ENCODE assay signal across 8 mouse cellular contexts in genomic region chr7:49558240-49558640, GRCm38 (mm10).
DNase-seq lines count a peak whose midpoint lies in the region; ATAC-seq lines count a peak whose summit lies in the region.

No protein-coding gene starts in this region.

- H3K4me3 ChIP-seq in heart, embryonic 15.5 days = peak overlapping the region; percentile 22
- no peak overlapping the region for H3K4me3 ChIP-seq in midbrain, embryonic 14.5 days (replicated peaks; ENCODE audit: low read depth, low read length)

- ATAC-seq in heart, embryonic 15.5 days (replicated peaks; ENCODE audit: insufficient number of reproducible peaks, insufficient read depth, low FRiP score, low read depth) = peak; percentile 73
- no peak for ATAC-seq in activated CD4-positive, CD25-positive, alpha-beta regulatory T cell, adult 4 months
- no peak for ATAC-seq in midbrain, embryonic 14.5 days (ENCODE audit: low FRiP score, low TSS enrichment)

- H3K4me1 ChIP-seq in heart, embryonic 15.5 days (replicated peaks) = peaks cover 66% of the 10 kb centered on the region
- H3K4me1 ChIP-seq in midbrain, embryonic 14.5 days (ENCODE audit: control insufficient read depth, insufficient read depth, low read length) = no peaks in the 10 kb centered on the region

- peak overlapping the region; percentile 41 for H3K4me2 ChIP-seq in heart, embryonic 15.5 days
- no peak overlapping the region for H3K4me2 ChIP-seq in midbrain, embryonic 14.5 days (ENCODE audit: low read length)

- H3K9ac ChIP-seq in heart, embryonic 15.5 days = no peak overlapping the region
- no peak overlapping the region for H3K9ac ChIP-seq in midbrain, embryonic 14.5 days (replicated peaks; ENCODE audit: low read length)

- 31% methylated on average over 12 of the region's 12 CpGs for WGBS in heart, embryonic 15.5 days
- 86% methylated on average over 12 of the region's 12 CpGs for WGBS in midbrain, embryonic 14.5 days

- no peaks in the 10 kb centered on the region; the same call in 1 of the 2 replicates for H3K36me3 ChIP-seq in heart, embryonic 15.5 days
- H3K36me3 ChIP-seq in midbrain, embryonic 14.5 days (ENCODE audit: control insufficient read depth, insufficient read depth, low read length) = 0 out of 2 replicates have a peak, but pooled peaks cover under 1% of the 10 kb centered on the region

- DNase-seq in gastrocnemius, adult 18-20 months (ENCODE audit: low spot score) = peak; percentile 56
- no peak for DNase-seq in gastrocnemius, postnatal 25 days
- peak; percentile 48 for DNase-seq in Muller cell, postnatal 12 days (ENCODE audit: inconsistent ontology term)
- DNase-seq in cerebellum, postnatal 10 days = peak; percentile 62 to 70
- no peak for DNase-seq in ovary, postnatal 10 days (ENCODE audit: low spot score)
- DNase-seq in midbrain, embryonic 14.5 days = no peak

- no peaks in the 10 kb centered on the region for H3K9me3 ChIP-seq in heart, embryonic 15.5 days (replicated peaks)
- no peaks in the 10 kb centered on the region for H3K9me3 ChIP-seq in midbrain, embryonic 14.5 days (ENCODE audit: control insufficient read depth, low read length)

- peak overlapping the region; percentile 90 for H3K27ac ChIP-seq in heart, embryonic 15.5 days
- no peak overlapping the region for H3K27ac ChIP-seq in midbrain, embryonic 14.5 days (replicated peaks; ENCODE audit: low read depth, low read length)

- H3K27me3 ChIP-seq in heart, embryonic 15.5 days = no peaks in the 10 kb centered on the region
- no peaks in the 10 kb centered on the region for H3K27me3 ChIP-seq in midbrain, embryonic 14.5 days (ENCODE audit: control insufficient read depth, insufficient read depth, low read length)

Comparison
In these comparisons a context has a peak if more than half of its experiments do, and no peak if none do; other contexts are left out.
1. DNase-seq: peak in gastrocnemius, adult 18-20 months (single experiment), Muller cell, postnatal 12 days (single experiment) and cerebellum, postnatal 10 days (2 of 2); none in gastrocnemius, postnatal 25 days (single experiment), ovary, postnatal 10 days (single experiment) and midbrain, embryonic 14.5 days (single experiment).